Mouse (Mus musculus) 3T3-L1 (cell line): ENCODE results near the gene Grwd1.

ENCODE experiments used
- DNase-seq: peaks from one replicate; pipeline ENCODE4 v3.0.0-alpha.2; 2015; ENCODE audit warnings: low read depth, low spot score

The Grwd1 gene

GRCm38 (mm10) chr7:45842950-45843744, 12.4 kb upstream of the Grwd1 start:
- no peak for DNase-seq

- DNase-seq = no peak
Observed at GRCm38 (mm10) chr7:45833924-45834323, 3.2 kb upstream of the Grwd1 start.

GRCm38 (mm10) chr7:45833148-45833790, 2.5 kb upstream of the Grwd1 start:
- DNase-seq = no peak

GRCm38 (mm10) chr7:45832428-45832827, 1.7 kb upstream of the Grwd1 start:
- DNase-seq = no peak

DNA sequence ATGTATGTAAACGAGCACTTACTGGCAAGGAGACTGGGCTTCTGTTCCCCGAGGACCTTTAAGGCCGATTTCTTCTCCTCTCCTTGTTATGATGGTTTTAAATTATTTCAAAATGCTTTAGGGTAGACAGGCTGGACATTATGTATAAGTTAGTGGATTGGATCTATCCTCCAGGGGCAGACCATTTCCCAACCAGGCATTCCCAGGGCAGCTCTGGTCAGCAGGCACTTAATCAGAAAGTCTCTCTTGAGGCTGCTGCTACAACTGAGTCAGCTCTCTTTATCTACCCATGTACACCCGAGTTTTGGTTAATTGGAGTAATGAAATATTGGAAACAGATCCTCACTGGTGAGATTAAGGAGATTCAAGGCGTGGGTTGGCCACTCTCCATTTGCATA, 383 bp upstream of the Grwd1 start:
- peak; percentile 49 for DNase-seq

DNA sequence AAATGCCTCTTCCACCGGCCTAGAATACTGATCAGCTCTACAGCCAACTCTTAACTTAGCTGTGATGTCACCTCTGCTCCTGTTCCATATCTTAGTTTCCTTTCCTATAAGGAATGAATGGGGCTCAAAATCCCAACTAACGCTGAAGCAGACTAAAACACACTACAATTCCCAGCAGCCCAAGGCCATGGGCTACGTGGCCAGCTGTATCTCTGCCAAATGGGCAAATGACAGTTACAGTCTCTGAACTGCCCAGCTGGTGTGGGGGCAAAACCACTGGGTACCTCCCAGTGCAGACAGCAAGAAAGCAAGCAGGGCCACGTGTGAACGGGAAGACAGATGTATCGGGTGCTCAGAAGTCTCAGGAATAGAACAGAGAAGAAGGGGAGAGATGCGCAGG, 4.1 kb downstream of the Grwd1 start:
- DNase-seq = no peak

DNA sequence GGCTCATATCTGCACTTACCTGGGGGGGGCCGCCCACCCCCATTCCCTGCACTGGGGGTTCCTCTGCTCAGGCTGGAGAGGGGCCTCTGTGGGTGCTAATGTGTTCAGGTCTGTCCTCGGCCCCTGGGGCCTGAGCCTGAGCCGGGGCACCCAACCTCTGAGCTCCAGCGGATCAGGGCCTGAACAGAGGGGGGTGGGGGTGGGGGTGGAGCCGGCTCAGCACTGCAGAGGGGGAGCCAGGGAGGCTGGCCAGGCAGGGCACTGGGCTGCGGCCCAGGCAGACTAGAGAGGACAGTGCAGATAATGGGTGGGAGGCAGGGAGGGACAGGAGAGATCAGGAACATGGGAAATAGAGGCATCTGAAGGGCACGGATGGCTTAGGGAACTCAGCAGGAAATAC, 6.1 kb downstream of the Grwd1 start, which contains the start of gene Kcnj14:
Gene Kcnj14, minus strand, starts transcription at position 185 of the 400 bp plus-strand sequence.
- DNase-seq = no peak

DNA sequence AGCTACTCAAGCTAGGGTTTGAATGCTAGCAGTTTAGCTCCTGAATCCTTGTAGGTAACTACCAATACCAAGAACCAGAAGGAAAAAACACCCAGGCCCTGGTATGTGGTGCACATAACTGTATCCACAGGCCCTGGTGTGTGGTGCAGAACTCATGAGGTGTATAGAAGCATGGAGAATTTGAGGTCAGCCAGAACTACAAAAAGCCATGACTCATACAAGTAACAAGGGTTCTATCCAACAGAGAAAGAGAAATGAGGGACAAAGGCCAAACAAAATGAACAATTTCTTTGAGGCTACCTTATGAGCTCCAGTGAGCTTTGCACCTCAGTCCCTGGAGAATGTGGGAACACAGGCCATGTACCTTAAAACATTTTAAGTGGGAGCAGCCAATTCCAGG, 9.8 kb downstream of the Grwd1 start:
- peak; percentile 72 for DNase-seq

GRCm38 (mm10) chr7:45819843-45820242, 10.9 kb downstream of the Grwd1 start:
- no peak for DNase-seq

- DNase-seq = no peak
Observed at GRCm38 (mm10) chr7:45815984-45816351, 14.8 kb downstream of the Grwd1 start.

GRCm38 (mm10) chr7:45815323-45815983, 15.3 kb downstream of the Grwd1 start:
- no peak for DNase-seq

DNA sequence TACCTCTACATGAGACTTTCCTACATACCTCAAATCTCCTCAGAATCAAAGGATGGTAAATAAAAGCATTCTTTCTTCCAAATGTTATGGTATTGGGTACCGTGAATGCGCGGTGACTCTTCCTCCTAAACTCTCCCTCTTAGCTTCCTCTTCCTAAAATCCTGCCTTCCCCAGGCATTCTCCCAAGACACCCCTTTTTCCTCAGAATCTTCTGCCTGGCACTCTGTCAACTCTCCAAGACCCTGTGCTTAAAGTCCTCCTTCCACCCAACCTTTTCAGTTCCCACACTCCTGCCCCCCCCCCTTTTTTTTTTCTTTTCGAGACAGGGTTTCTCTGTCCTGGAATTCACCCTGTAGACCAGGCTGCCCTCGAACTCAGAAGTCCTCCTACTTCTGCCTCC, 15.9 kb downstream of the Grwd1 start:
- no peak for DNase-seq

- peak; percentile 99 for DNase-seq
Observed at GRCm38 (mm10) chr7:45813787-45814779, 16.7 kb downstream of the Grwd1 start, which contains the start of gene Cyth2. TSS of gene Cyth2 (minus strand) at chr7:45814581.

DNA sequence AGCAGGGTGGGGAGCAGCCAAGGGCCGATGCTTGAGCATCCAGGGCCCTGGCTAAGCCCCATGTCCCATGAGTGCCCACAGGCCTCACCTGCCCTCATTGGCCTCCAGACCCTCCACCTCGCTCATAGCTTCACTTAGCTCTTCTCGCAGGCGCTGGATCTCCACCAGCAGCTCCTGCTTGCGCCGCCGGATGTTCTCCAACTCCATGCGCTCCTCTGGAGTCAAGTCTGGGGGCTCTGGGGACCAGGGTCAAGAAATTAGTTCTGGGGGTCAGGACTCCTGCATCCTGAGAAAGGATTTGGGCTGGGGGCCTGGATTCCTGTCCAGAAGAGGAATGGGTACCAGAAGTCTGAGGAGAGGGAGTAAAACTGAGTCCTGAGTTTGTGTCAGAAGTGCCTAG, 17.8 kb downstream of the Grwd1 start:
- no peak for DNase-seq

DNA sequence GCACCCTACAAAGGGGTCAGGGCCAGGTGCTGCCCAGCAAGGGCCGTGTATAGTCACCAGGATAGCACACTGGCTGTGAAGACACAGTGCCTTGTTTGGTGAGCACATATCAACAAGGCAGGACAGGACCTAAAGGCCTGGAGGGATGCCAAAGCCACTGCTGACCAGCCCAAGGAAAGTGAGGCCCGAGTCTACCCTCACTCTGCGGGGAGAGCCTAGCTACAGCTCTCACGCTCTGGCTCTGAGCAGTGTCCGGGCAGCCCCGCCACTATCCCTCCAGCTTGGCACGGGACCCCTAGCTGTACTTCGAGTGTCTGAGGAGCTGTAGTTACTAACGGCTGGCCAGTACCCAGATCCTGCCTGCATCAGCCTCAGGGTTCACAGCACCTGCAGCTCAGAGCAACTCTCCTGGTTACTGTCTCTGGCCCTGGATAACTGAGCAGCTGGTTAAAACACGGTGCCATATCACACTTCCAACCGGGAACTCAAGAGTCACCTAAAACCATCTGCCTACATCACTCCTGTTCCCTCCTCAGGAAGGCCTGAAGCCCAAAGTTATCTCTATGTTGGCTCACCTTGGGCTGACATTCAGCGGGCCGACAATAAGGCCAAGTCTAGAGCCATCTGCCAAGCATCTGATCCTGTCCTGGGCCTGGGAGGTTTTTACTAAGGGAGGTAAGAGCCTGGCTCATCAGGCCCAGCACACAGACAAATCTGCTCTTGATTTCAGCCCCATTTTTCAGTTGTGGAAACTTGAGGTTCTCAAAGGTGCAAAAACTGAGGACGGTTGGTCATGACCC, 21.3 kb downstream of the Grwd1 start:
- no peak for DNase-seq

DNA sequence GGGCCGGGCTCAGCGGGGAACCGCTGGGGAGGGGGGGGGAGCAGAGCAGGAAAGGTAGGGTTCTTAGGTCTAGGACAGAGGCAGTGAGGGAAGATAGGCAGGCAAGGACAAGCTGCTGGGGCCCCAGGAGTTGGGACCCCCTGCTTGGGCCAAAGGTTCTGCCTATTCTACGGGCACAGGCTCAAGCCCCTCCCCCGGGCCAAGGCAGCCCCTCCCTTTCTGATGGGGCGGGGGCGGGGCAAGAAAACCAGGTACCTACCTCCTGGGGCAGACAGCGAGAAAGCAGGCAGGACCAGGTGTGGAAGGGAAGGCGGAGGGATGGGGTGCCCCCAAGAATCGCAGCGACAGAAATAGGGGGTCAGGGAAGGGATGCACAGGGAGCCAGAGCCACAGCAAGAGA, 22.3 kb downstream of the Grwd1 start:
- no peak for DNase-seq

GRCm38 (mm10) chr7:45805941-45806340, 24.8 kb downstream of the Grwd1 start:
- DNase-seq = no peak

DNA sequence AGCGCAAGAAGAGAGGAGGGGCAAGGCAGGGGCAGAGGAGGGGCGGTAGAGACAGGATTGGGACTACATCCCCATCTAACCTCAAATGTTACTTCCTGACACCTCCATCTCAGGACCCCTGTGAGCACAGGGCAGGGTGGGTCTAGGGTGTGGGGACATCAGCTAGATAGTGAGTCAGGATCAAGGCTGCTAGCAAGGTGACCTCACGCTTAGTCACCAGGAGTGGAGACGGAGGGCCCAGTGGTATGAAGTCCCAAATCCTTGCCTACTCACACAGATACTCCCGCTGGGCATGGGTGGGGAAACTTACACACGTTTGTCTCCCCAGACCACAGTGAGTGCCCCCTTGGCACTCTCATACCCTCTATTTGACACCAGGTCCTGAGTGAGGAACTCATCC, 28.2 kb downstream of the Grwd1 start:
- peak; percentile 84 for DNase-seq

GRCm38 (mm10) chr7:45801348-45801747, 29.4 kb downstream of the Grwd1 start:
- DNase-seq = peak; percentile 95

DNA sequence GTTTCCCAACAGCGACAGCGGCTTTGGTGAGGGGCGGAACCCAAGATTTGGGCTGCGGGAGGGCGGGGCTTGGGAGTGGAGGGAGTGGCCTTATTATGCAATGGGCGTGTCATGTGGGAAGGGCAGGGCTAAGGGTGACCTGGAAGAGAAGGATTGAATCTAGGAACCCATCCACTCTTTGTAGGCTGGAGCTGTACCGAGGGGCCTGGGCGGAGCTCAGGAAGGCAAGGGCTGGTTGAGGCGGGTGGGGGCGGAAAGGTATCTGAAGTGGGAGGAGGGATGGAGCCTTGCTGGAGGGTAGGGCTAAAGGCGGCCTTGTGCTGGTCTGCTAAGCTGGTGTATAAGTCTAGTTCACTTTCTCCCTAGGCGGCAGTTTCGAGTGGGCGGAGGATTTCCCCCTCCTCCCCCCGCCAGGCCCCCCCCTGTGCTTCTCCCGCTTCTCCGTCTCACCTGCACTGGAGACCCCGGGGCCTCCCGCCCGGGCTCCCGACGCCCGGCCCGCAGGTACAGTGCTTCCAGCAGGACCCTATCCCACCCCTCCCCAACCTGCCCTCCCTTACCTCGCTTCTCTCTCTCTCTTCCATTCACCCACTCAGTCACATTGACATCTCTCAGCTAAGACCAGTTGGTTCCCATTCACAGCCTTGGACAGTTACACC, 30.1 kb downstream of the Grwd1 start:
- no peak for DNase-seq
